Mouse (Mus musculus) CH12F3 (cell line): ENCODE data around the gene Gm21969.

ENCODE experiments used
- in situ Hi-C: fragments of 300-500 bp; cut with MboI; formaldehyde crosslinking; loops from 2 replicates; pipeline ENCODE4 v1.14.3; 2020; ENCODE audit warnings: low sequenced_read_pairs

Gene Gm21969

GRCm38 (mm10) chr4:139602357-139603244 is at the start of gene Gm21969:
Gene Gm21969 (plus strand): TSS chr4:139603186.
- in situ Hi-C loops: no loop called here

- in situ Hi-C loops: no loop called here
These were observed 47.8 kb upstream of the Gm21969 start for GRCm38 (mm10) chr4:139555235-139555634.

DNA sequence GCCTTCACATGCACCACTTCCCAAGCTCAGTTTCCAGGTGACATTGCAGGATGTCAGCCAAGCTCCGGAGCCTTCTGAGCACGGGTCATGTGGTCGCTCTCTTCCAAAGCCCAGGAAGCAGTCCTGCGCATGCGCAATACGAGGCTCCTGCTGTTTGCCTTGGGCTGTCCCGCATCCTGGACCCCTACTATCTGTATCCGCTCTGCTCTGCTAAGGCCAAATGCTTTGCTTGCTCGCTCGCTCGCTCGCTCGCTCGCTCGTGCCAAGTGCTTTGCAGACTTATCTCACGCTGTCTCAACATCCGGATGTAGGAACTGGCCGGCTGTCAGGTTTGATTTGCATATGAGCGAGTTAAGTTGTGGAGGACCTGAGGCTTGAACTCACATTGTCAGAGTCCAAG is 47.0 kb upstream of the Gm21969 start:
- in situ Hi-C loops: no loop called here

DNA sequence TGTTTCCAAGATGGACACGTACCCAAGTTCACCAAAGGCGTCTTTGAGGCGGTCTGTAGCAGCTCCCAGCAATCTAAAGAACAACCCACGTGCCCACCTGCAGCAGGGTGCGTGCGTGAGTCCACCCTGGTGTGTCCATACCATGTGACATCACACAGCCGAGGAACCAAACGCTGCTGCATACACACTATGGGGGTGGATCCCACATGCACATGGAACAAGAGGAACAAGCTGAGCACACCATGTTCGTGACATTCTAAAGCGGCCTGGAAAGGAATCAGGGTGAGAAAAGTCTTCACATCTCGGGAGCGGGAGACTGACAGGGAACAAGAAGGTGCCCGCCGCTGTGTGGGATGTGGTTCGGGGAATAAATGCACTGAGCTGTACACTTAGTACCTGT is 34.6 kb upstream of the Gm21969 start:
- in situ Hi-C loops: no loop called here

DNA sequence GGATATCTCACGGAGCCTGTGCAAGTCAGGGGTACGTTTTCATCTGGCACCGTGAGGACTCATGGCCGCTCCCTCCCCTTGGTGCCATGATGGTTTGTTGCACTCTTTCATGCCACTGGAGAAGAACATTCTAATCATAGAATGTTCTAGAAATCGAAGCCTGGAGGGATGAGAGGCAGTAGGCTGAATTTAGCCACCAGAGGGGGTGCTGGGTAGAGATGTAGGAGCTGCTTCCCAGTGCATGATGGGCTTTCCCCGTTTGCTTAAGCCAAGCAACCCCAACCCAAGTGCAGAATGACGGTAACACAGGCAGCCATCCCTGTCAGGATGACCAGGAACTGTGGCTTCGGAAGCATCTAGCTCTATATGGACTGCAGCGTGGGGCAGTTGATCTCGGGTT is 32.2 kb upstream of the Gm21969 start:
- in situ Hi-C loops: no loop called here

DNA sequence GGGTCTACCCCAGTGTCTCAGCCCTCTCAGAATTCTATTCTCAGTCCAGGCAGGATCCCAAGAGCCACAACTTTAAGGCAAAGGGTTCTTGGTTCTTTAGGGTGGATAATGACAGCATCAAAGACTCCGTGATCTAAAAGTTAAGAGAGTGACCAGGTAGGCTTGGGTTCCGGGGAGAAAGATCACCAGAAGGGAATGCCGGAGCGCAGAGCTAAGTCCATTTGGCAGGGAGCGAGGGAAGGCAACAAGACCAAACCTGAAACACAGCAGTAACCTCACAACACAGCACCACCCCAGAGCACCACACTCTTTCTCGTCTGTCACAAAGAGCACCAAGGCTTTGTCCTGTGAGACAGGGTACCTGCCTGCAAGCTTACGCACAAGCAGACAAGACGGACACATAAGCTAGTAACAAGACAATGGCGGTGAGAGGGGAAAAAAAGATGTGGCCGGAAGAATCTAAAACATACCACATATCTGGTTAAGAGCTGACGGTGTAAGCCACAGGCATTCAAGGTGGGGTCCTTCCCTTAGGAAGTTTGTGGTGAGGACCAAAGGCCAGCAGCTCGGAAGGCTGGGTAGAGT is 30.0 kb upstream of the Gm21969 start:
- in situ Hi-C loops: no loop called here

DNA sequence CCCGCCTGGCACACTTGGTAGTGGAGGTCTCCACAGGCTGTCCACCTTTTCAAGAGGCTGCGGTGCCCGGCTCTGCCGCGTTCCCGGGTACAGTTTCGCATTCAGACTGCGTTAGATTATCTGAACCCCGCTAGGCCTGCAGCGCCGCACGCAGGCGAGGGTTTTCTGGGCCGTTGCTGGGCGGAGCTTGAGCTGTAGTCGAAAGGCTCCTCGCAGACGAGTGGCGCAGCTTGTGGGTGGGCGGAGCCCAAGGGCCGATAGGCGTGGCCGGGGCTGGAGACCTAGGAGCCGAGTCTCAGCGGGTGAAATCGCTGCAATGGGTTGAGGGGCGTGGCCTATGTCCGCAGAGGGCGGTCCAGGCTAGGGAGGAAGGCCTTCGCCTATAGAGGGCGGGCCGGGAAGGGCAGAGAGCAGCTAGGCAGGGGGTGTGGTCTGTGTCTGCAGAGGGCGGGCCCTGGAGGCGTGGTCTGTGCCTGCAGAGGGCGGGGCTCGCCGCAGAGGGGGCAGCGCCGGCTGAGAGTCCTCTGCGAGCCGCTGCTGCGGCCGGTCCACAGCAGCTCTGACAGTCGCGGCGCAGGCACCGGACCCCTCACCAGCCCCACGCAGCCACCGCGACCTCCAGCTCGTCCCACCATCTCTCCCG is 28.7 kb upstream of the Gm21969 start:
- in situ Hi-C loops: no loop called here

GRCm38 (mm10) chr4:139574799-139575672 is 27.9 kb upstream of the Gm21969 start:
- in situ Hi-C loops: no loop called here

GRCm38 (mm10) chr4:139575673-139576003 is 27.3 kb upstream of the Gm21969 start:
- in situ Hi-C loops: no loop called here

DNA sequence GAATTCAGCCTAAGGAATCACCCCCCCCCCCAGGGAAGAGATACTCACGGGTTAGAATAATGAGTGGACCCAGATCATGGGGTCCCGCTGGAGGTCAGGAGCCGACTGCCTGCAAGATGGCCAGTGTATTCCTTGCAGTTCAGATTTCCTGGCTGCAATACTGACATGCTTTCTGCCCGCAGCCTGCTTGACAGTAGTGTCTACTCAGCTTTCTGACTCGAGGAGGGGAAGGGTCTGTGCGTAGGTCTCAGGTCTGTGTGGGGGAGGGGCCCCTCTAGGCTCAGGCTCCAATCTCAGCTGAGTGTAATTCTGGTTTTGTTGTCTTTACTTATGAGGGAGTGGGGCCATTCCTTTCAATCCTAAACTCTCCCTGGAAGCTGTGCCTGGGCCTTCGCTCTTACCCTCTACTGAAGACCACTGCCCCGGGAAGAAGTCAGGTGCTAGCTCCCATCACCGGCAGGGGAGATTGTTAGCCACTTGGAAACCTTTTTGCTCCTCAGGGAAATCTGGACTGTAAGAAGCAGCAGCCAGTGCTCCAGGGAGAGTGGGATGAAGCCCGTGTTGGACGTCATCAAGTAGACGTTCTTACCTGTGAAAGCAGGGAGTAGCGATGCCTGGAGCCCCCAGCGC is 26.6 kb upstream of the Gm21969 start:
- in situ Hi-C loops: no loop called here

DNA sequence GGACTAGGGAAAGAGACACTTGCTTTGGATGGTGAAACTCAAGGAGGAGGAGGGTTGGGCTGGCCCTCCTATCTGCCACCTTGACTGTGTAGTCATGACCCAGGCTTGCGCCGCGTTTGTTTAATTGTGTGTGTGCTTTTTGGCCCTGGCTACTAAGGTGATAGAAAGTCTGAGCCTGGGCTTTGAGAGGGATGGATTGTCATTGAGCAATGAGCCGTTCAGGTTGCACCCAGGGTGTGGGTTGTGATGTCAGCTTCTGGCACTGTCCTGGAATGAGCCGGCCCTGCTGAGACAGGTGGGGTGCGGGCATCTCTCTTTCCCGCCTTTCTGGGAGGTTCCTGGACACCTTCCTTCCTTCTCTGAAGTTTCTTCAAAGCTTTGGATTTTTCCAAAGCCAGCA is 26.0 kb upstream of the Gm21969 start:
- in situ Hi-C loops: no loop called here

DNA sequence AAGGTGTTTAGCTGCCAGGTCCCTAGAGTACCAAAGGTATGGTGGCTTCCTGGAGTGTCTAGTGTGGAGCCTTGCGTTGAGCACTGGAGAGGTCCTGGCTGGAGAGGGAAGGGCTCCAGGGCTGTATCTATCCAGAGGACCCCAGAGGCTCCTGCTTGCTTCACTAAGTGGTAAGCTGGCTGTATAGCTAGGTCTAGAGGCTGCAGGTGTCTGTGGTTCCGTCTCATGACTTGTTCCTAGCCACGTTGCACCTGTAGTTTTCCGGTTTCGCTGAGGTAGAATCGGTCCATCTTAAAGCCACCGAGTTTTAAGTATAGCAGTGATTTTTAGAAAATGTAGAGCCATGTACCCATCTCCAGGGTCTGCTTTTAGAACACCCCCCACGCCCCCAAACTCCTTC is 24.6 kb upstream of the Gm21969 start:
- in situ Hi-C loops: no loop called here

GRCm38 (mm10) chr4:139579003-139579402 is 24.0 kb upstream of the Gm21969 start:
- in situ Hi-C loops: no loop called here

DNA sequence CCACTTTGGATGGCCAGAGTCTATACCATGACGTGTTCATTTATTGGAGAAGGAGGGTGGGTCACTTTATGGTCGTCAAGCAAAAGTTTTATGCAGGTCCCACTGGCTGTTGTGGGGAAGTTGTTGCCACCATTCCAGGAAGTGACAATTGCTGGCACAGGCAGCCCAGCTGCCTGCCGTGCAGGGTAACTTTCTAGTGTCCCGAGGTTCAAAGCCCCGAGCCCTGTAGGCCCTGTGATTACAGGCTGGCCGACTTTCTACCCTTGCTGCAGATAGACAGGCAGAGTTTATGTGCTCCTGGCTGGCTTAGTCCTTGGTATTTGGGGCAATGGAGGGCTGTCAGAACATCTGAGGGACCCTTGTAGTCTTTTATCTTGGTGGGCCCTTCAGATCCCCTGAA is 23.5 kb upstream of the Gm21969 start:
- in situ Hi-C loops: no loop called here

GRCm38 (mm10) chr4:139580663-139581336 is 22.2 kb upstream of the Gm21969 start:
- in situ Hi-C loops: no loop called here

- in situ Hi-C loops: no loop called here
These were observed 21.4 kb upstream of the Gm21969 start for GRCm38 (mm10) chr4:139581427-139582051.

DNA sequence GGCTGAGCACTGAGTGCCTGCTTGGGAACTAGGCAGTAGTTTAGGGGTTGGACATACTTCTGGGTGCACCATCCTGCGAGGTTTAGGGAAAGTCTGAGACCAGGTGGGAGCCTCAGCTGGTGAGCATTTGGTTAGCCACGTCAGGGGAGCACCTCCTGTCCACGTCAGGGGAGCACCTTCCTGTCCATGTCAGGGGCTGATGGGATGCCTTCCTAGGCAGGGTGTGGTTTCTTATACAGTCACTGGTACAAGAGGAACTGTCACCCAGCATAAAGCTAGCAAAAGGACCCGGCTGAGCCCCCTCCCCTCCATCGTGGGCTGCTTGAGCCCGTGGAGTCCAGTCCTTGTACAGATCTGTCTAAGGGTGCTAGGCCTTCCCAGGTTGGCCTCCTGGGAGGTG is 20.6 kb upstream of the Gm21969 start:
- in situ Hi-C loops: no loop called here

DNA sequence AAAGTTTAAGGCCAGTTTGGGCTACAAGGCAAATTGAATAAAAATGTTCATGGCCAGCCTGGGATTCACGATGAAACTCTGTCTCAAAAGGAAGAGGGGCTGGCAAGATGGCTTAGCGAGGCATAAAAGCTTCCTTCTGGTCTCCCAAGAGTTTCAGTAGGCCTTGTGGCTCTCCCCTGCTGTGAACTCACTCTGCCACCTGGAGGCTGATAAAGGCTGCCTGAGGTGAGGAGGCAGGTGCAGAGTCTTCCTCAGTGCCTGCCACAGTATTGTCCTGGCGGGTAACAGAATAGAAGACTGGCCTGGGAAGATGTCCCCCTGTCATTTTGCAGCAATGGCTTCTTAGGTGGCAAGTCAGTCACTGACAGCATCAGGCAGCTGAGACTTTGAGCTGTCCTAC is 20.1 kb upstream of the Gm21969 start:
- in situ Hi-C loops: no loop called here

DNA sequence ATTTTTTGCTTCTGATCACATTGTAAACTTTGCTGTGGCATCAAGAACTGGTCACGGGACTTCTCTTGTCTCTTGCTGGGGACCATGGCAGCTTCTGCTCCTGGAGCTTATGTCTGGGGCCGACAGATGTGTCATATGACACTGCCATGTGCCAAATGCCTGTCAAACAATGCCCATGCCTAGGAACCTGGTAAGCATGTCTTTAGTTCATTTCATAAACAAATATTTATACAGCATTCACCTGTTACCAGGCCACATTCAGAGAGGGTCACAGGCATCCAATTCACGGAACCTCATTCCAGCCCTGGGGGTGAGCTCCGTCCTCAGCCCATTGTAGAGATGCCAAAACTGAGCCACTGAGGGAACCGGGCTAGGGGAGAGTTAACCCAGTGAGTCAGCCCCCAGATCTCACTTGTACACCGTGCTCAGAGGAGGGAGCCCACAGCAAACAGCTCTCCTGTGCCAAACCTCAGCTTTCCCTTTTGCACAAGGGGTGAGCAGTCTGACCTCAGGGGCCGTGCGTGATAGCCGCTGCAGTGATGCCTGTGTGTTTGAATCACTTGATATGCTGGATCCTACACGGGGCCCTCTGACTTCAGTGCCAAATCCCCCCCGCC is 19.2 kb upstream of the Gm21969 start:
- in situ Hi-C loops: no loop called here
